Mouse (Mus musculus): ENCODE results near the gene Tnfrsf11a. TPM values are rescaled to one million over a fixed set of nuclear protein-coding genes. Genes with fewer than 3 reads are reported as not detected.

The Tnfrsf11a gene
- 0.38 and 0.48 TPM in 2 replicates for polyA plus RNA-seq (2015; fragmentation: Nextera tagmentation; extraction: Ambion mirVana)

DNA sequence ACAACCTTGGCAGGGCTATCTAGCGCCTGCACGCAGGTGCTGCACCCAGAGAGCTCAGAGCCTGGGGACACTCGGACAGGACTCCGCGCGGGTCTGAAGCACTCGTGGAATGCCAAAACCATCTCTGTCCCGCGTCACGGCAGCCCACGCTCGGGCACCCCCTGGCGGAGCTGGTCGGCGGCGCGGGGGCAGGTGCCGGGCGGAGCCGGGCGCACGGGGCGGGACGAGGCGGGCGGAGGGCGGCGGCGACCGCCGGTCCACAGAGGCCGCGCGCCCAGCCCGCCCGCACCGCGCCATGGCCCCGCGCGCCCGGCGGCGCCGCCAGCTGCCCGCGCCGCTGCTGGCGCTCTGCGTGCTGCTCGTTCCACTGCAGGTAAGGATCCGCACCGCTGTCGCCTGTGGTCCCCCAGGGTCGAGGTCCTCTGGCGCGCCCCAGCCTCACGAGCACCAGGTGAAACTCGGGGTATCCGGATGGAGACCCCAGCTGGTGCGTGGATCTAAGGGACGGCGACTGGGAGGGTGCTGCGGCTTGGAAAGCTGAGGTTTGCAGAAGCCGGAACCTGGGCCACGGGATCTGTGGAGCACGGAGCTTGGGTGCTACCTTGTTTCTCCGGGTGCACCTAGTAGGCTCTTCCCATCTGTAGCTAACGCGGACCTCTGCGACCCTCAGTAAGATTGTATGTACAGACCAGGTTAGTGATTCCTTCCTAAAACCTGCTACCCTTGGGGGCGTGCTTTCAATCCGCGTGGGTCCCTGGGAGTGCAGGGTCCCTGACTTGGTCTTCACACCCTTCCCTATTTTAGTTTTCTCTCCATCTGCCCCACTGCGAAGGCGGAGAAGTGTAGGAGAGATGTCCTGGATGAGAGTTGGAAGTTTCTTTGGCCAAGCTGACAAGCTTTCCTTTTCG lies at the start of gene Tnfrsf11a:
Gene Tnfrsf11a (plus strand): TSS at position 262 of the 908 bp plus-strand sequence.
- peak within 1 kb of the TSS; percentile 78 for H3K4me2 ChIP-seq
- H3K4me1 ChIP-seq (replicated peaks) = peaks cover 4% of the 10 kb centered on the region; the same call in 1 of the 2 replicates
- H3K36me3 ChIP-seq (replicated peaks) = no peaks in the 10 kb centered on the region
- ATAC-seq (ENCODE audit: insufficient read depth) = peak; percentile 51
- H3K9me3 ChIP-seq (replicated peaks) = no peaks in the 10 kb centered on the region
- 2% methylated on average over 57 of the region's 77 CpGs for WGBS (ENCODE audit: insufficient replicate concordance)
- no peak within 1 kb of the TSS for H3K9ac ChIP-seq
- H3K27me3 ChIP-seq = peaks cover 54% of the 10 kb centered on the region
- H3K4me3 ChIP-seq (replicated peaks) = peak within 1 kb of the TSS; percentile 56
- no peak within 1 kb of the TSS for H3K27ac ChIP-seq (replicated peaks)

DNA sequence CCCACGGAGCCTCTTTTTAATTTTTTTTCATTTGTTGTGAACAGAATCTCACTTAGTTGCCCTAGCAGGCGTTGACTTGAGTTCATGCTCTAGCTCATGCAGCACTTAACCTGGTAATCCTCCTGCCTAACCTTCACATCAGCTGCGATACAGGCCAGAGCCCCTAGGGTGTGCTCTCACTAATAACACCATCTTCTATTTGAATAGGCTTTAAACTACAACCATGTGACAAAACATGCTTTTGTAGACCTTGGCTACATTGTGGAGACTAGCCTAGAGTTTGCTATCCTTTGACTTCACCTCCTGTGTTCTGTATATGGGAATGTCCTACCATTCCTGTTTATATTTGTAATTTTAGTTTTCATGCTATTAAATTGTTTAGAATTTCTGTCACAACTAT lies 45.2 kb upstream of the Tnfrsf11a start:
- no peak overlapping the region for H3K27ac ChIP-seq (replicated peaks)
- WGBS (ENCODE audit: insufficient replicate concordance) = 71% methylated on average over 3 of the region's 3 CpGs
- no peak for ATAC-seq (ENCODE audit: insufficient read depth)

DNA sequence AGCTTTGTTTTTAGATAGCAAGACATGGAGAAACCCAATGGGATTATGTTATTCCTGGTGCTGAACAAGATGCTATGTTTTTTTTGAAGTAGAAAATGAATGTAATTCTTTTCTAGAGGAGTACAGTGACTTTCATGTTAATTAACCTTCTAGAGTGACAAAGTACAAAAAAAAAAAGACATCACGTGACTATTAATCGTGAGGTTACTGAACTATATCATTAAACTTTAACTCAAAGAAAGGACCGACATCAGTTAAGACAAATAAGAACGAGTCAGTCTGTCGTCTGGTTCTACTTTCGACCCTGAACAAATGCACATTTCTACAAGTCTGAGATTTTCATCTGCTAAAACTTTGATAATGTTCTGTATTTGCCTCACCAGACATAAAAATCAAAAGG lies 42.2 kb upstream of the Tnfrsf11a start:
- Histone ChIP-seq H3K9ac (no peak overlapping the region), H3K9me3 (replicated peaks) (no peaks in the 10 kb centered on the region), H3K4me3 (replicated peaks) (no peak overlapping the region), H3K36me3 (replicated peaks) (peaks cover 36% of the 10 kb centered on the region), H3K4me2 (no peak overlapping the region), H3K27ac (replicated peaks) (no peak overlapping the region), H3K4me1 (replicated peaks) (no peaks in the 10 kb centered on the region), H3K27me3 (no peaks in the 10 kb centered on the region)
- no peak for ATAC-seq (ENCODE audit: insufficient read depth)
- WGBS (ENCODE audit: insufficient replicate concordance) = 70% methylated on average over 6 of the region's 6 CpGs

More for the DNA sequence above, 45.2 kb upstream of the Tnfrsf11a start:
- Histone ChIP-seq H3K27me3 (no peaks in the 10 kb centered on the region), H3K4me1 (replicated peaks) (no peaks in the 10 kb centered on the region), H3K4me3 (replicated peaks) (no peak overlapping the region), H3K9me3 (replicated peaks) (no peaks in the 10 kb centered on the region), H3K9ac (no peak overlapping the region), H3K4me2 (no peak overlapping the region), H3K36me3 (replicated peaks) (peaks cover 20% of the 10 kb centered on the region)

DNA sequence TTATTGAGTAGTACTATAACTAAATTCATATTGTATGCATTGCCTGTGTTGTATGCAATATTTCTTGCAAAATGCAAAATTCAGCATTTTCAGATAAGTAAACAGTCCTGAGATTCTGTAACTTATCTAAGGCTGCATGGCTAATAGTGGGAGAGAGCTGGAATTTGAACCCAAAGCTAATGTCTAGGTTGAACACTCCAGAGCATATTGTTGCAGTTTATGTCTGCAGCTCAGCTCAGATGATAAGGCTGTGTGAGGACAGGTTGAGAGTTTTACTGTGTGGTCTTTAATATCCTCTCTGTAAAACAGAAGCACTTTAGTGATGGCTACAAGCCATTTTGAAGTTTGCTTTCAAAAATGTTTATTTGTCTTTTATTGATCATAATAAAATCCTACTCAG lies 41.0 kb upstream of the Tnfrsf11a start:
- Histone ChIP-seq H3K36me3 (replicated peaks) (peaks cover 42% of the 10 kb centered on the region), H3K9ac (no peak overlapping the region), H3K9me3 (replicated peaks) (no peaks in the 10 kb centered on the region), H3K27me3 (no peaks in the 10 kb centered on the region), H3K27ac (replicated peaks) (no peak overlapping the region), H3K4me2 (no peak overlapping the region), H3K4me1 (replicated peaks) (no peaks in the 10 kb centered on the region), H3K4me3 (replicated peaks) (no peak overlapping the region)
- no peak for ATAC-seq (ENCODE audit: insufficient read depth)

DNA sequence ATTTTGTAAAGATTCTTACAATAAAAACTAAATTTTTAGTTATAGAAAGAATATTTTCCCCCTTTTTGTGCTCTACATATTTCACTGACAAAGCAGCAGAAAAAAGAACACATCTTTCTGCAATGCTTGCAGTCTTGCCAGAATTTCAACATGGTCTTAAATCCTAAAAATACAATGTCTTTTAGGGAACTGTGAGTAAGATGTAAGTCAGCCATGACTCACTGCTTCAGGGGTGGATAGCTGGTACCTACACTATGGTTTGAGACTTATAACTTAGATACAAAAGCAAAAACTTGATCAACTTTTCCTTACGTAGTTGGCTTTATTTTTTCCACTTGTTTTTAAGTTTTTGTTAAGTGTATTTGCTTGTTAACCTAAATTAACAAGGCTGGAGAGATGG lies 38.0 kb upstream of the Tnfrsf11a start:
- no peak overlapping the region for H3K27ac ChIP-seq (replicated peaks)
- WGBS (ENCODE audit: insufficient replicate concordance) = 78% methylated on average over 1 of the region's 1 CpGs
- no peaks in the 10 kb centered on the region for H3K4me1 ChIP-seq (replicated peaks)
- H3K9me3 ChIP-seq (replicated peaks) = no peaks in the 10 kb centered on the region
- no peak overlapping the region for H3K4me3 ChIP-seq (replicated peaks)
- H3K27me3 ChIP-seq = no peaks in the 10 kb centered on the region
- H3K9ac ChIP-seq = no peak overlapping the region
- no peak overlapping the region for H3K4me2 ChIP-seq
- no peak for ATAC-seq (ENCODE audit: insufficient read depth)
- H3K36me3 ChIP-seq (replicated peaks) = peaks cover 53% of the 10 kb centered on the region

DNA sequence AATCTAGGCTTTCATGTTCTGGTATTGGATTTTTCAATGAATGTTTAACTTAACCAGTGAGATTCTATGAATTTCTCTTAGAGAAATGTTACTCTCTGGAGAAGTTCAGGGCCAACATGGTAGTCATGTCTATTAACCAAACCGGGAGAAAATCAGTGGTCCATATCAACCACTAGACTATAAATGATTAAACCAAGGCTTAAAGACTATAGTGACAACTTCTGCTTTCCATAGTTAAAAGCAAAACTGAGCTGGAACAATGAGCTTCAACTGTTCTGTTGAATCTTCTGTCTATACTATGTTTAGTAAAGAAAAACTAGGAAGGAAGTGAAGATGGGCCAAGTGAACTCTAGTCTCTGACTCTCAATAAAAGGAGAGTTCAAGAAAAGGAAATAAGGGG lies 34.1 kb upstream of the Tnfrsf11a start:
- Histone ChIP-seq H3K4me3 (replicated peaks) (no peak overlapping the region), H3K4me2 (no peak overlapping the region), H3K9me3 (replicated peaks) (no peaks in the 10 kb centered on the region), H3K4me1 (replicated peaks) (no peaks in the 10 kb centered on the region), H3K36me3 (replicated peaks) (peaks cover 48% of the 10 kb centered on the region), H3K9ac (no peak overlapping the region), H3K27ac (replicated peaks) (no peak overlapping the region), H3K27me3 (no peaks in the 10 kb centered on the region)
- WGBS (ENCODE audit: insufficient replicate concordance) = 61% methylated on average over 1 of the region's 1 CpGs
- ATAC-seq (ENCODE audit: insufficient read depth) = no peak

DNA sequence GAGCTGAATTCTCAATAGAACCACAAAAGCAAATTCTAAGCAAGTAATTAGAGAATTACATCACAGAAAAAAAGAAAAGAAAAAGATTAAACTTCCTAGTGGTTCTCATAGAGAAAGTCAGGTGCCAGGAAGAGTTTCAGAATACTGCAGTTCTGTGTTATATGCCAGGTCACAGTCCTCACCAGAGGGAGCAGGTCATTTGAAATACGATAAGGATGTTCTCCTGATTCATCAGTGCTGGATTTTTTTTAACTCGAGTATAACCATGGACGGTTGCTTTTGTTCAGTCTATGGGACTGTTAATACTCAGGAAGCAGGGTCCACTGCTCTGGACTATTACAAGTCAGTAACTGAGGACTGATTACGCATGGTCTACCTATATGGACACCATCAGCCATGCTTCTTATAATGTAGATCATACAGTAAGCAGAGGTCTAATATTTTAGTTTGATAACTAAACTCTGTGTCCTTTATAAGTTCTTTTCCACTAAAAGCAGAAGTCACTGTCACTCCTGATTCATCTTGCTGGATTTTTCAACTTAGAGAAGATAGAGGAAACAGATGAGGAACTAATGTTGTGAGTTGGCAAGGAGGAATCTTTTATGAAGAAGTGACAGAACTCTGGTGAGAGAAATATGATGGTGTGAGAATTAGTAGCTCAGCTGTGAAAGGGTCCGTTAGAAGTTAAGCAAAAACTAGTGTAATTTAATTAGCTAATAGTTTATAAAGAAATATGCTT lies 33.5 kb upstream of the Tnfrsf11a start:
- Histone ChIP-seq H3K27me3 (no peaks in the 10 kb centered on the region), H3K4me2 (no peak overlapping the region), H3K36me3 (replicated peaks) (peaks cover 44% of the 10 kb centered on the region), H3K9ac (no peak overlapping the region), H3K4me3 (replicated peaks) (no peak overlapping the region), H3K27ac (replicated peaks) (no peak overlapping the region), H3K9me3 (replicated peaks) (no peaks in the 10 kb centered on the region), H3K4me1 (replicated peaks) (no peaks in the 10 kb centered on the region)
- WGBS (ENCODE audit: insufficient replicate concordance) = 74% methylated on average over 5 of the region's 5 CpGs
- ATAC-seq (ENCODE audit: insufficient read depth) = no peak

DNA sequence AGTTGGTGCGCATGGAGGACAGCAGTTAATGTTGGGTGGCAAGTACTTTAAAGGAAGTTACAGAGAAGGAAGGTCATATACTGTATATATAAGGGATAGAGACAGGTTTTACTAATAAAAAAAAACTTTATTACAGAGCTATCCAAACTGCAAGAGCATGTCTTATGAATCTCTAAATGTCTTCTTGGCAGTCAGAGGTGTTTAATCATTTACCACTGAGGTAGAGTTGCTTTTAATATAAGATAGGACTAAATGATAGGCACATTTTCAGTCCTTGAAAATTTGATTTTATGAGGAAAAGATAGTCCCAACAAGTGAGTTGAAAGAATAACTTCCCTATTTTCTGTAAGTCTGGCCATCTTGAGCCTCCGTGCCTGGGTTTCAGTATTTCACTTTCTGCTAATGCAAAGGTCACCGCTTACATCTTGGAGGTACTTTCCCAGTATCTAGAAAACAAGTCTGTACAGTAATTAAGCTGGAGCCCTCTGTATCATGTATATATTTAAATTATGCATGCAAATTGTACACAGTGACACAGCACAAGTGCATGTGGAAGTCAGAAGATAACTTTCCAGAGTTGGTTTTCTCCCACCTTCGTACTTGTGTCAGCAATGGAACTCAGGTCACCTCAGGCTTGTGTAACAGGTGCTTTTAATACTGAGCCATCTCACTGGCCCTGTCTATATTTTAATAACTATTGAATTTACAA lies 32.3 kb upstream of the Tnfrsf11a start:
- Histone ChIP-seq H3K4me3 (replicated peaks) (no peak overlapping the region), H3K27me3 (no peaks in the 10 kb centered on the region), H3K4me1 (replicated peaks) (no peaks in the 10 kb centered on the region), H3K4me2 (no peak overlapping the region), H3K36me3 (replicated peaks) (peaks cover 45% of the 10 kb centered on the region), H3K9ac (no peak overlapping the region), H3K27ac (replicated peaks) (no peak overlapping the region), H3K9me3 (replicated peaks) (no peaks in the 10 kb centered on the region)
- WGBS (ENCODE audit: insufficient replicate concordance) = 77% methylated on average over 4 of the region's 4 CpGs
- no peak for ATAC-seq (ENCODE audit: insufficient read depth)

DNA sequence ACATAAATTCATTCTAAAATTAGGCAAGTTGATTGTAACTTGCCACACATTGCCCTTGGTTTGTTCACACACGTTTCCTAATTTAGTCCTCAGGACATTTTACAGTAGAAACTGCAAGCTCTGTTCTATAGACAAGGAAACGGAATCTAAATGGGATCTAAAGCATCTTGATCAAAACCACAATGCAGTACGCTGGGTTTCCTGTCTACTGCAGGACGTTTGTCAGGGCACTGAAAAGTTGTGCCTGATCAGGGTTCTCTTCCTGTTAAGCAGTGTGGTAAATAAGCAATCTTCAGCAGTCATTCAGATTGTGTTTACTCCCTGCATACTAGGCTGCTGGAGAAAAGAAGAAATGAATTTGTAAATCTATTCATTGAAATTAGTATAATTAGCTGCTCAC lies 28.3 kb upstream of the Tnfrsf11a start:
- H3K9ac ChIP-seq = no peak overlapping the region
- ATAC-seq (ENCODE audit: insufficient read depth) = no peak
- WGBS (ENCODE audit: insufficient replicate concordance) = 26% methylated on average over 4 of the region's 4 CpGs

DNA sequence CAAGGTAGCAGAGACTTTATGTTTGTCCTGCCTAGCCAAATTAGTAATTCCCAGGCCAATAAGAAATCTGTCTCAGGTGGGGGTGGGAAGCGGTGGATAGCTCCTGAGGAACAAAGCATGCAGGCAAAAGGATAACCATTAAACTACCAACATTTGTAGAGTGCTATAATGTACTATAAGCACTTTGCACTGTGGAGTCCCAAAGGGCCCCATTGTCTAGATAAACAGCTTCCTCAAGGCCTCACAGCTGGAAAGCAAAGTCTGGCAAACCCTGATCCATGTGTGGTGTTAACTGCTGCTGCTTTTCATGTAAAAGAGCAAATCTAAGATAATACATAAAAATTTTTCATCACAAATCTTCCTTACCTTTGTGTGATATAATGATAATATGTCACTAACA lies 27.6 kb upstream of the Tnfrsf11a start:
- Histone ChIP-seq H3K9ac (no peak overlapping the region), H3K27ac (replicated peaks) (no peak overlapping the region), H3K9me3 (replicated peaks) (no peaks in the 10 kb centered on the region), H3K4me3 (replicated peaks) (no peak overlapping the region), H3K4me1 (replicated peaks) (no peaks in the 10 kb centered on the region), H3K27me3 (no peaks in the 10 kb centered on the region), H3K36me3 (replicated peaks) (peaks cover 23% of the 10 kb centered on the region), H3K4me2 (no peak overlapping the region)
- 87% methylated on average over 1 of the region's 1 CpGs for WGBS (ENCODE audit: insufficient replicate concordance)
- ATAC-seq (ENCODE audit: insufficient read depth) = no peak

More for the DNA sequence above, 28.3 kb upstream of the Tnfrsf11a start:
- Histone ChIP-seq H3K4me2 (no peak overlapping the region), H3K27me3 (no peaks in the 10 kb centered on the region), H3K27ac (replicated peaks) (no peak overlapping the region), H3K36me3 (replicated peaks) (peaks cover 28% of the 10 kb centered on the region), H3K4me3 (replicated peaks) (no peak overlapping the region), H3K4me1 (replicated peaks) (no peaks in the 10 kb centered on the region), H3K9me3 (replicated peaks) (no peaks in the 10 kb centered on the region)

DNA sequence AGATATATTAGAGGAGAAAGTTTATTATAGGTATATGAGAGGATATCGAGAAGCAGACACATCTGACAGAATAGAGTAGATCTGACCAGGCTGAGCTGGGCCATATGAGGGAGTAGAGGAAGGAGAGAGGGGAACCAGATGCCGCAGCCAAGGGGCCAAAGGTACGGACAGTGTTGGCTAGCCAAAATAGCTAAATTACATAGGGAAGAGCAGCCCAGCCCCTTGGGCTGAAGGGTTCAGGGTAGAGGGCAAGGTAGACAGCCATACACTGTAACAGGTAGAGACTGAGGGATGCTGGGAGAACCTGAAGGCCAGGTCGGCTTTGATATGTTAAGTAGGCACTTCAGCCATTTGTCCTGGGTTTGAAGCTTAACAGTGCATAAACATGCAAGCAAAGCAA lies 21.7 kb upstream of the Tnfrsf11a start:
- no peak overlapping the region for H3K27ac ChIP-seq (replicated peaks)
- H3K9me3 ChIP-seq (replicated peaks) = no peaks in the 10 kb centered on the region
- ATAC-seq (ENCODE audit: insufficient read depth) = no peak
- H3K36me3 ChIP-seq (replicated peaks) = peaks cover 3% of the 10 kb centered on the region; the same call in 1 of the 2 replicates
- no peak overlapping the region for H3K4me2 ChIP-seq
- no peak overlapping the region for H3K9ac ChIP-seq
- no peak overlapping the region for H3K4me3 ChIP-seq (replicated peaks)
- H3K27me3 ChIP-seq = no peaks in the 10 kb centered on the region
- WGBS (ENCODE audit: insufficient replicate concordance) = 76% methylated on average over 4 of the region's 4 CpGs
- no peaks in the 10 kb centered on the region for H3K4me1 ChIP-seq (replicated peaks)
